Mouse (Mus musculus) erythroid progenitor cell, adult 5-6 weeks (primary cell): Measurements from ENCODE around the gene Rps29. TPM values are rescaled to one million over a fixed set of nuclear protein-coding genes. Genes with fewer than 3 reads are reported as not detected.
"Not testable (repeated sequence)": the region's sequence is repeated elsewhere in the genome, so short reads cannot be mapped to it uniquely, and the experiment has no call there.

Source experiments
- ATAC-seq: replicated peaks from 2 replicates; pipeline ENCODE4 v1.8.0; 2016; ENCODE audit warnings: moderate number of reproducible peaks, mild to moderate bottlenecking, moderate TSS enrichment, inconsistent platforms; ENCODE audit not compliant: poor library complexity, low FRiP score, severe bottlenecking
- total RNA-seq, 2 experiments: library from RNA; stranded (forward) in 1 of 2; stranded (reverse) in 1 of 2; fragments of 150-400 nt in 1 of 2; fragments of 186-747, 209-891 nt in 1 of 2; gene quantifications; 2 replicates each; pipeline versions ENCODE4 v1.2.3 to v1.2.4; 2015 to 2017; ENCODE audit warnings: low replicate concordance in 2 of 2

Rps29 gene
- total RNA-seq, 2 experiments from 2014 or later, result 424 to 901 TPM

DNA sequence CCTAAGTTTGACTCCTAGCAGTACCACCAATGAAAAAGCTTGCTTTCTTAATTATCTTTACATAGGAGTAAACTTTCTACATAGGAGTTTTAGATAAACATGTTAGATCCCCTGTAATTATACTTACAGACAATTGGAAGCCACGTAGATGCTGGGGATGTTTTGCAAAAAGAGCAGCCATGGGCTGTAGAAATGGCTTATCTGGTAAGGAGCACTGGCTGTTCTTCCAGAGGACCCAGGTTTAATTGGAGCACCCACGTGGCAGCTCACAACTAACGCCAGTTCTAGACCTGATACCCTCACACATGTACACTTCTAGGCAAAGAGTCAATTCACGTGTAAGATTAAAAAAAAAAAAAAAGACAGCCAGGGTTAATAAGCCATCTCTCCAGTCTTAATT, 22.8 kb upstream of the Rps29 start:
- no peak for ATAC-seq

DNA sequence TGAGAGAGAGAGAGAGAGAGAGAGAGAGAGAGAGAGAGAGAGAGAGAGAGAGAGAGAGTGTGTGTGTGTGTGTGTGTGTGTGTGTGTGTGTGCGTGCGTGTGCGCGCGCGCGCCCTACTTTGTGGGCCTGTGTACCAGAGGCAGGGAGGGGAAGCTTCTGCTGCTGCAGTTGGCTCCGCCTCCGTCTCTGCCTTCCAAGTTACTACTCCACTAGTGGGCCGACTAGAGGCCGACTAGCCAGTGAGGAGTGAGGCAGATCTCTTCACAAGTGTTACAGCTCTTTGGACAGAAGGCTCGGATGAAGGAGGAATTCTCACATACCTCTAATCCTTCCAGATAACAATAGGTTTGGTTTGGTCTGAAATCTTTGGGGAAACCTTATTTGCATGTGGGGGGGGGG, 20.4 kb upstream of the Rps29 start:
- no peak for ATAC-seq

DNA sequence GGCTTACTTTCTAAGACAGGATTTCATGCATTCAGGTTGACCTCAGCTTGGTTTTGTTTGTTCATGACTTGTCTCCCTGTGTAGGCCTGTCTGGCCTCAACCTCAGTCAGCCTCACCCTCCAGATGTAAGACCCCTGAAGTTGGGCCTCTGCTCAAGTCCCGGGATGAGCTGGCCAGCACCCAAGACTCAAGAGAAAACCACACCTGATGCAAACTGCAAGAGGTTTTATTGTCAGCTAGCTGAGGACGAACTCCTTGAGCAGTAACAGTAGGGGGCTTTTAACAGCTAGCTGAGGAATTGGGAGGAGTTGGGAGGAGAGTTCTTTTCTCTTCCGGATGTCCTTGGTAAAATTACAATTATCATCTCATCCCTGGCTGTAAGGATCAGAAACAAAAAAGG, 18.5 kb upstream of the Rps29 start:
- ATAC-seq, result no peak

DNA sequence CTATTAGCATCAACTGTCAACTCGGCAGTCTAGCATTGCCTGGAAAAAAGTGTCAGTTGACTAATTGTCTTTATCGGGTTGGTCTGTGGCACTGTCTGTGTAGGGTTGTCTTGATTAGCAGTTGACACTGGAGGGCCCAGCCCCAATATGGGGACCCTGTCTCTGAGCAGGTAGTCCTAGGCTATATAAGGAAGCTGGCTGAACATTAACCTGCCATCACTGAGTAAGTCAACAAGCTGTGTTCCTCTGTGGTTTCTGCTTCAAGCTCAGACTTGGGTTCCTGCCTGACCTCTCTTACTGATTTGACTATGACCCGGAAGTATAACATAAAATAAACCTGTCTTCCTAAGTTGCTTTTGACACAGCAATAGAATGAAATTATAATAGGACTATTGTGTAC, 17.0 kb upstream of the Rps29 start:
- ATAC-seq, result no peak

DNA sequence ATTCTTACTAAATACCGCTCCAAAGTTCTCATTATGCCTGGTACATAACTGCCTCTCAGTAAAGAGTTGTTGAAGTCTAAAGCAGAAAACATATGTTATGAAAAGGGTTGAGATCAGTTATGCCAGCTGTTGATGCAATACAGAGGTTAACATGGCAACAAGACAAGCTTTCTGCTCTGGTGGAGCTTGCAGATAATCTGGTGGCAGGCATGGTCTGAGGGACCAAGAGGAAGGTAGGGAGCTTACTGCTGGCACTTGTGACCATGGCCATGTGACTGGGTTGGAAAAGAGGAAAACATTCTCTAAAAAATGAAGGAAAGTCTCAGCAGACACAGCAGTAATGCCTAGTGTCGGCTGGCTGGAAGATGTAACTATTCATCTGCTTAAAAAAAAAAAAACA, 12.3 kb upstream of the Rps29 start:
- ATAC-seq, result no peak

DNA sequence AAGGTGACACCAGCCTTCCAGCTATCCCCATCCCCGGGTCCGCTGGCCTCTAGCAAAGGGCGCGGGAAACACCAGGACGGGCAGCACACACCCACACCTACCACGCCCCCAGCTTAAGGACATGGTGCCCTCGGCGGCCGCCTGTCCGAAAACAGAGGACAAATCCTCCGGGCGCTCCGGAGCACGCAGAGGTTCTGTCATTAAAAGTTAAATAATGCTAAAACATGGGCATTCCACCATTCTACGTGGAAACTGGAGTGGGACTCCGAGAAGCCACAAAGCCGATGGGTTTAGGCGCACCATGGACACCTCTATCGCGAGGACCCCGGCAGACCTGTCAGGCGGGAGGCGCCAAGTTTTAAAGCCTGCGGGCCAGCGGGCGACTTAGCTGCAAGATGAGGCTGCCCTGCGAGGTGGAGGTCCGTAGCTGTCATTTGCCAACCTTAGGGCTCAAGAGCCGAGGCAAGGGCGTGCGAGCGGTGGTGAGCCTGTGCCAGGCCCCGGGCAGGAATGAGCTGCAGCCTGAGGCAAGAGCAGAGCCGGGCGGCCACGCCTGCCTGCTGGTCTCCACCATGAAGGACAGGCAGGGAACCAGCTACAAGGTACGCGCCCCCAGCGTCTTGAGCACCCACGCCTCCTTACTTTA, 9.6 kb upstream of the Rps29 start, which contains the start of gene Lrr1:
TSS of gene Lrr1 (plus strand) at position 354 of the 646 bp plus-strand sequence.
- ATAC-seq, result peak; percentile 95

DNA sequence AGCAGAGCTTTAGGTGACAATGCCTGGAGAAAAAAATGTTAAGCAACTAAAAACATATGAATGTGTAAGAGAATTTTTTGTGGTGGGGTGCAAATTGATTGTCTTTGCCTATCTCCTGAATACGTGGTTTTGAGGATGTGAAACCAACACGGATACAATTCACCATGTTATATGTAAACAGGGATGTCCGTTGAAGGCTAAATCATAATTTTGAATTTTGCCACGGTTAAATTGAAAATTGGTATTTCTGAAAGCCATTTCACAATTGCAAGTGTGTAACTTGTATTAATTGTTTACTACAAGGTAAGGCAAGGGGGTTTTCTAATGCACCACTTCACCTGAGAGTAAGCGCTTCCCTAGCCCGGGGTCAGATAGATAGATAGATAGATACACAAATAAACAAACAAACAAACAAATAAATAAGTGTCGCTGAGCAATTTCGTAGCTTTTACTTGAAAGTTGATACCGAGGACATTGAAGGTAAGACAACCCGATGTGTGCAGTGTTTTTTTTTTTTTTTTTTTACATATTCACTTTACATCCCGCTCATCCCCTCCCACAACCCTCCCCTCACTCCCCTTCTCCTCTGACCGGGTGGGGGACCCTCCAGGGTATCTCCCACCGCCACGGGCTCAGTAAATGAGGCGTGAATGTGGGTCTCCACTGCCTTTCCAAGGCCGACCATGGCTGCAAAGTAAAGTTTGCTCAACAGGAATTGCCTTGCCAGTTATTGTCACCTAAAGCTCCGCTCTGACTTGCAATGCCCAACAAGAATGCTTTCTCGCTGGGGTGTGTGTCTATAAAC, 8.9 kb upstream of the Rps29 start:
- ATAC-seq, result 0 out of 2 replicates have a peak, but pooled peaks have one; percentile 4

DNA sequence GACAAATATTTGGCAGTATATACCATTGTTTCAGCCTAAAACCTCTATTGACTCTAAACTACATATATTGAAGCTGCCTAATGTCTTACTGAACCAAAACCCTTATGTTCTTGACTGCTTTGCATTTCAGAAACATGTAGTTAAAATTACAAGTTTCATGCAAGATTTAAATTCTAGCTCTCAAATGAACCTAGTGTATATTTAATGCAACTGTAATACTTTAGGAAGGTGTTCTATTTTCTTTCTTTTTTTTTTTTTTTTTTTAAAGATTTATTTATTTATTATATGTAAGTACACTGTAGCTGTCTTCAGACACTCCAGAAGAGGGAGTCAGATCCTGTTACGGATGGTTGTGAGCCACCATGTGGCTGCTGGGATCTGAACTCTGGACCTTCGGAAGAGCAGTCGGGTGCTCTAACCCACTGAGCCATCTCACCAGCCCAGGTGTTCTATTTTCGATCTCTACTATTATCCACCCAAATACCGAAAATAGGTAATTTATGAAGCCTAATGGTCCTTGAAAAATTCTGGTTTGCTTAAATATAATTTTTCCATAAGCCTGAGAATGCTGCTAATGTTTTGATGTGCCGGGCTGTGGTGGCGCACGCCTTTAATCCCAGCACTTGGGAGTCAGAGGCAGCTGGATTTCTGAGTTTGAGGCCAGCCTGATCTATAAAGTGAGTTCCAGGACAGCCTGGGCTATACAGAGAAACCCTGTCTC, 8.0 kb upstream of the Rps29 start:
- not testable (repeated sequence) for ATAC-seq

DNA sequence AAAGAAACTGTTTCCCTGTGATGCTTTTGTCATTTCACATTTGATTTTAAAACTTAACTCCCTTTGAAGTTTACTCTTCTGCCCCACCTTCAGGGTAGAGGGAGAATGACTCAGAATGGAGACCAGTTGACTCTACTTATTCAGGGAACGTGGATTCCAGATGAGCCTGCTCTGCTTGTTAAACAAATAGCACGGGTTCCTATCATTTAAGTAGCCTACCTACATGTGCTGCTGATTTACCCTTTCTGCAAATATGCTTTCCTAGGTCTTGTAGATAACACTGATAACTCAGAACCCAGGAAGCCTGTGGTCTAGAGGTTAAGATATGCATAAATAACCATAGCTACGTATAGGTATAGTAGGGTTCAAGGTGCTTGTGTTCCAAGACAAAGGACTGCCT, 5.9 kb upstream of the Rps29 start:
- ATAC-seq, result no peak

DNA sequence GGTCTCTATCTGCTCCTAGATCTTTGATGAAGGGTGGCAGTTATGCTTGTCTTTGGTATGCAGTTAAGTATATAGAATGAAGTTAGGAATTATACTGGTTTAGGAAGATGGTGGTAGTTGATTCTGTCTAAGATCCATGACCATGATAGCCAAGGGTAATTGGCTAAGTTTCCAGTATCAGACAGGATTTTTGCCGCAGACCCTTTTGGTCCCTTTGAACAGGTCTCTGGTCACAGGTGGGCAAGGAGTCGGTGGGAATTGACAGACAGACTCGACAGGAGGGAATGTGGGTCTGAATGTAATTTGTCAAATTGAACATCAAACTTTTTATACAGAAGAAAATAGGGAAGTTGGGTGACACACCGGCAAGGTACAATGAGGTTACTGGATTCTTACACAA, 4.6 kb upstream of the Rps29 start:
- not testable (repeated sequence) for ATAC-seq

DNA sequence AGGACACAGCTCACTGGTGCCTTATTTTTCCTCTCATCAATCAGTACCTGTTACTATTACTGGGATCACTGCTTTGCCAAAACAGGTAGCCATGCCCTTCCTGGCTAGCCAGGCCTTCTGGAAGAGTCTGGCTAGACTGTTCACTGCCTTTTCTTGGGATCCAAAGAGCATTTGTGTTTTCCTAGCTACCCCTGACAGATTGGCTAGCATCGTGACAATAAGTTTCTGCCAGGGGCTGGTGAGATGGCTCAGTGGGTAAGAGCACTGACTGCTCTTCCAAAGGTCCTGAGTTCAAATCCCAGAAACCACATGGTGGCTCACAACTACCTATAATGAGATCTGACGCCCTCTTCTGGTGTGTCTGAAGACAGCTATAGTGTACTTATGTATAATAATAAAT, 1.7 kb upstream of the Rps29 start:
- not testable (repeated sequence) for ATAC-seq

DNA sequence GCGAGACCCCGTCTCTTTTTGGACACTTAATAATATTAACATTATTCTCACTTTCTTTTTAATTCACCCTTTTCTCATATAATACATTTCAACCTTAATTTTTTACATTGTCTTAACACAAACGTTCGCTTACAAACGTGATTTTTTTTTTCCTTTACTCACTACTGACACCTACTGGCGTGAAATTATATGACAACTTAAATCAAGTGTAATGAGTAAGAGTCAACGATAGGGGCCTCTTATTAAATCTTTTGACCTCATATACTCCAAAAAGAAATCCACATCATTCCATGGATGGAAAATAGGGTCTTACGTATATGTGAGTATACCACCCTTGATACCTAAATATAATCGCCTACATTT, 573 bp upstream of the Rps29 start:
- ATAC-seq, result peak; percentile 49

DNA sequence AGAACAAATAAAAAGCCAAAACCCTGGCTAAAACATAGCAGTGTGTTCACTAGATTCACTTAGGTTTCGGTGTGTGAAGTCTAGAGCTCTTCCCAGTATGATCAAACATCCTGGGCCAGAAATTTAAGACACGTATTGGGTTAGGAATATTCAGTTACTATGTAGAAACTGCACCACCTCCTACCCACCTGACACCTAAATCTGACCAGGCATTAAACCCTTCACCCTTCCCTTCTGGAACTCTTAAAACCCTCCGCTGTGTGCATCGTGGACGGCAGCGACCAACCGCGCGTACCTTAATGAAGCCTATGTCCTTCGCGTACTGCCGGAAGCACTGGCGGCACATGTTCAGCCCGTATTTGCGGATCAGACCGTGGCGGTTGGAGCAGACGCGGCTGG, 621 bp downstream of the Rps29 start:
- no peak for ATAC-seq

DNA sequence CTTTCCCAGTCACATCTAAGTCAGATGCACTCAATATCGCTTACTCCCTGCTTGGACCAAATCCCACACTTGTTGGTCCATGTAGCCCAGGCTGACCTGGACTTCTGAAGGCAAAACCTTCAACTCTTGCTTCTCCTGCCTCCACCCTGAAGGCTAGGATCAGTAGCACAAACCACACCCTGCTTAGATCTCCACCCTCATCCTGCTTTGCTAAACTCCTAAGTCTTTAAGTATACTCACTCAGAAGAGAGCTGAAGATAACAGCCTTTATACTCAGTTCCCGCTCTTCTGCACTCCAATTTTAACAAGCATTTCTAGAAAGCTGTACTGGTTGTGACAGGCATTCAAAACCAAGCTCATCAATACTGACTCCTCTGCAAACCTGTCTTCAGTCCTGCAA, 1.9 kb downstream of the Rps29 start:
- peak; percentile 70 for ATAC-seq

DNA sequence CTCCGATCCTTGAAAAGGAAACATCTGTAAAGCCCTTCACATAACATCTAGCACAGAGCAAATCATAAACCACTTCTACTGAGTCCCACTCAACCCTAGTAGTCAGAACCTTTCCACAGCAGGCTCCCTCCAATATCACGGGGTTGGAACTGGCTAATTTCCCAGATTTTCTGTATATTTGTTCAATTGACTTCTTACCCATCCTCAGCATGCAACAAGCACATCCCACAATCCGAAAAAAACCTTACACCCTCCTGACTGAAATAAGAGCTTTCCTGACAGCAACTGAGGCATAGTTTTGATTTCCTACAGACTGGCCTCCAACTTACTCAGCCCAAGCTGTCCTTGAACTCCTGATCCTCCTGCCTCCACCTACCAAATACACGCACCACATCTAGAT, 2.5 kb downstream of the Rps29 start:
- ATAC-seq, result no peak

DNA sequence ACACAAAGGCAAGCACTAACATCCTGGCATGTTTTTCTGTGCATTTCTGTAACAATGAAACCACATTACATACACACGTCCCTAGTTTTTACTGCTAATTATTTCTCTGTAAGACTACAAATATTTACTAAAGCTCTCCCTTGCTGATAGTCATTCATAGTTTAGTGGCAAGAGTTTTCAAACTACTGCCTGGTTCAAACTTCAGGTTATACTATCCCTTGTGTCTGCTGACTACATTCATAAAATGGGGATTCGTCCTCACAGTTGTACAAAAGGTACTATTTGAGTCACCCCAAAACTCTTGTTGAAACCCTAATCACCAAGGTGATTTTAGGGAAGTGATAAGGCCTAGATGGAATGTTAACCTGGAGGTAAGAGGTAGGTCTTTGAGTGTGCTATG, 3.1 kb downstream of the Rps29 start:
- no peak for ATAC-seq

DNA sequence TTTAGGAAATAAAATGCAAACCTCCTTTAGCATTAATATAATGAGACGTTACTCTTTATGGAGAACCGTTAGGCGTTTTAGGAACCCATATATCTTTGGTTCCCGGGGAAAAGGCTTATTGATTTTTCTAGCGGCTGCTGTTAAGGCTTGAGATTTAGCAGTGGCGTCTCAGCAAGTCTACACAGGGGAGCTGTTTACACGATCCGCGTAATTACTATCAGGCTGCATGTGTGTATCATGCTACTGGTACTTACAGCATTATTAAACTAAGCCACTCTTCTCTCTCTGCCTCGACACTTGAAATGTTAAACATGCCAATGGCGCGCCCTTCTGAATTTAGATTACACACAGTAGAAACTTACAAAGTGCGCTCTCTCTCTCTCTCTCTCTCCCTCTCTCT, 8.9 kb downstream of the Rps29 start:
- ATAC-seq, result no peak

DNA sequence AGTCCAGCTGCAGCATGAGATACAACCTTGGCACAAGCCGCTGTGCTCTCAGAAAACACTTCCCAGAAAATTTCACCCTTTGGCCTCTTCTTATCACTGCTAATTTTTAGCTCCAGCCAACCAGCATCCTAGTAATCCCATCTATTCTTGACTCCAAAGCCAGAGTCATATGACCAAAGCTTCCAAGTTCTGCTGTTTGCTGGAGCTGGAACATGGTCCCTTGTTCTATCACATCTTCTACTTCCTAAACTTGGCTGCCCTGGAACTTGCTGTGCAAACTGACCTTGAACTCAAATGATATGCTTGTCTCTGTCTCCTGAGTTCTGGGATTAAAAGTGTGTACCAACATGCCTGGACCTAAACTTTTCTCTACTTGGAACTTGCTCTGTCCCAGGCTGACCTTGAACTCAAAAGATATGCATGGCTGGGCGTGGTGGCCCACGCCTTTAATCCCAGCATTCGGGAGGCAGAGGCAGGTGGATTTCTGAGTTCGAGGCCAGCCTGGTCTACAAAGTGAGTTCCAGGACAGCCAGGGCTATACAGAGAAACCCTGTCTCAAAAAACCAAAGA, 11.7 kb downstream of the Rps29 start:
- no peak for ATAC-seq

DNA sequence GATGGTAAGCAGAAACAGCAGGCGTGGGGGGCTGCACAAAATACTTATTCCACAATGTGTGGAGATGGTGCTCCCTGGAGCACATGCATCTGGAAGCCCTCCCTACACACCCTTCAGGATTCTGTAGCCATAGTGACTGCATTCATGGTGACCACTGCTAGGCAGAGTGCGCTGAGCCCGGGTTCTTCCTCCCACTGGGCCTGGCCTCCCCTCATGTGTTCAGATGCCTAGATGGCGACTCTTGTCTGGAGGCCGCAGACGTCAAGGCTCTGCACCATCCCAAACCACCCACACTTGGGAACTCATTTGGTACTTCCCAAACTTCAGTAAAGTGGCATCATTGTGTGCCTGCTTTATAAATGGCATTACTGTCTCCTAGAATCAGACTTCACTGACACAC, 15.5 kb downstream of the Rps29 start:
- no peak for ATAC-seq

DNA sequence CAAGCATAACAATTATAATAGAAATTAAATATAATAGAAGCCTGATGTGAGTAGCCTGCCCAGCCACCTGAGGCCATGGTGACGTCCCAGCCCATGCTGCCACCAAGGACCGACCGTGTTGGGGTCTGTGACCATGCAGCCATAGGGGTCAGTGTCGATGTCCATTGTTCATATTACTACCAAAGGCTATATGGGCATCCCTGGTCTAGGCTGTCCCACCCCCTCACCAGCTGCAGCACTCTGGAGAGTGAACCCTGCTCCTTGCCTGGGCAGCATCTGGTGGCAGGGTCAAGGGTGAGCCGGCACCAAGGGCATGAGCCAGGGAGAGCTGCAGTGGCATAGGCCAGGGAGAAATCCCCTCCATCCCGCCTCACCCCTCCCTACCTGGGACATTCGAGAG, 19.1 kb downstream of the Rps29 start:
- ATAC-seq, result no peak

DNA sequence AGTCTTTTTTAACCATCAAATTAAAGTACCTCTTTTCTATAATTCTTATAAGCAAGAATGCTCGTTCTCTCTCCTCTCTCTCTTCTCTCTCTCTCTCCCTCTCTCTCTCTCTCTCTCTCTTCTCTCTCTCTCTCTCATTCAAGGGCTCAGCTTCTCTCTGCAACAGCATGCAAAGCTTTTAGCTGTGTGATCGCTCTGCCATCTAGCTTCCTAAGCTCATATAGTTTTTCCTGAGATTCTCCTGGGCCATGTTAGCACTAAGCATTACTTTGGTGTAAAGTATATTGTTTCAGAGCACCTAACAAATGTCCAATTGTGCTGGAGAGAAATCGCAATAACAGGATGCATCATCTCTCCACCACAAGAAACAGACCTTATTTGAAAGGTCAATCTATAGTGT, 19.8 kb downstream of the Rps29 start:
- ATAC-seq, result no peak
